Mouse (Mus musculus) v-Abl transformed pro-B cells (cell line): ENCODE data around the gene Naalad2.
"Not testable (repeated sequence)": the region's sequence is repeated elsewhere in the genome, so short reads cannot be mapped to it uniquely, and the experiment has no call there.

Experiments
- in situ Hi-C, 2 experiments: fragments of 400-800 bp; cut with MboI; formaldehyde crosslinking; loops; one replicate each; pipeline ENCODE4 v1.15.1; 2025; ENCODE audit not compliant: unreplicated experiment in 2 of 2

The Naalad2 gene

DNA sequence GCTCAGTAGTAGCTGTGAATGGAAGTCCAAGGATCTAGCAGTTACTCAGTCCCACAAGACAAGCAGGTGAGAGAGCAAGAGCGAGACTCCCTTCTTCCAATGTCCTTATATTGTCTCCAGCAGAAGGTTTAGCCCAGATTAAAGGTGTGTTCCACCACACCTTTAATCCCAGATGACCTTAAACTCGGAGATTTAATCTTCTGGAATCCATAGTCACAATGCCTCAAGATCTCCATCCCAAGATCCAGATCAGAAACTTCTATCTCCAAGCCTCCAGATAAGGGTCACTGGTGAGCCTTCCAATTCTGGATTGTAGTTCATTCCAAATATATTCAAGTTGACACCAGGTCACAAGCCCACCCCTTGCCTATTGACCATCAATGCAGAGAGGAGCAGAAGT lies at the start of gene Naalad2:
TSS of gene Naalad2 (minus strand) at position 101 of the 400 bp plus-strand sequence.
- in situ Hi-C loops: not testable (repeated sequence)

- in situ Hi-C loops: no loop called here
These were observed 28.9 kb upstream of the Naalad2 start for GRCm38 (mm10) chr9:18431687-18432086.

DNA sequence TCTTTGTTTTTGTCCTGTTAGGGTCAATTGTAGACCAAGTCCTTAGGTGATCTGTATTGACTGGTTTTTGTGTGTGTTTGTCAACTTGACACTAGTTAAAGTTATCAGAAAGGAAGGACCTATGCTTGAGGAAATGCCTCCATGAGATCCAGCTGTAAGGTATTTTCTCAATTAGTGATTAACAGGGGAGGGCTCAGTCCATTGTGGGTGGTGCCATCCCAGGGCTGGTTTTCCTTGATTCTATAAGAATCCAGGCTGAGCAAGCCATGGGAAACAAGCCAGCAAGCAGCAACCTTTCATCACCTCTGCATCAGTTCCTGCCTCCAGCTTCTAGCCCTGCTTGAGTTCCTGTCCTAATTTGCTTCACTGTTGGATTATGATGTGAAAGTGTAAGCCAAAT lies 27.6 kb upstream of the Naalad2 start, which contains the start of gene Mbd3l2:
TSS of gene Mbd3l2 (plus strand) at position 301 of the 400 bp plus-strand sequence.
- in situ Hi-C loops: no loop called here

- in situ Hi-C loops: not testable (repeated sequence)
These were observed 9.6 kb upstream of the Naalad2 start for GRCm38 (mm10) chr9:18412371-18412770.

- in situ Hi-C loops: no loop called here
These were observed 1.3 kb upstream of the Naalad2 start, which contains the start of gene Ubtfl1 for GRCm38 (mm10) chr9:18404118-18404517. Gene Ubtfl1 (plus strand): TSS chr9:18404418.

DNA sequence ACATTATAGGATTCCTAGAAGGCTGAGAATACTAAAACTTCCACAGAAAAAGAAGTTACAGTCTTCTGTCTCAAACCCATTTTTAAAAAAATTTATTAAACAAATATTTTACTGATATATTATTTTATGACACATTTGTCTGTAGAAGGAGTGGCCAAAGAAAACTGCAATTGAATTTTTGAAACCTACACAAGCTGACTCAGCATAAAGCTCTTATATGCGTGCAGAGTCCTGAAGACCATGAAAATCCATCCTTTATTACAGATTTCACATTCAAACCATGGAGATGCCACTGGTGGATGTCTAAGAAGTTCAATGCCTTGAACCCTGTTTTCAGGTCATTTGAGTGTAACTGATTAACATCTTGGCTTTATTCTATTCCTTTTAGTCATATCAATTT lies 3.2 kb downstream of the Naalad2 start:
- in situ Hi-C loops: no loop called here

- in situ Hi-C loops: no loop called here
These were observed 17.0 kb downstream of the Naalad2 start for GRCm38 (mm10) chr9:18385782-18386181.

- in situ Hi-C loops: not testable (repeated sequence)
These were observed 29.8 kb downstream of the Naalad2 start for GRCm38 (mm10) chr9:18373026-18373425.

DNA sequence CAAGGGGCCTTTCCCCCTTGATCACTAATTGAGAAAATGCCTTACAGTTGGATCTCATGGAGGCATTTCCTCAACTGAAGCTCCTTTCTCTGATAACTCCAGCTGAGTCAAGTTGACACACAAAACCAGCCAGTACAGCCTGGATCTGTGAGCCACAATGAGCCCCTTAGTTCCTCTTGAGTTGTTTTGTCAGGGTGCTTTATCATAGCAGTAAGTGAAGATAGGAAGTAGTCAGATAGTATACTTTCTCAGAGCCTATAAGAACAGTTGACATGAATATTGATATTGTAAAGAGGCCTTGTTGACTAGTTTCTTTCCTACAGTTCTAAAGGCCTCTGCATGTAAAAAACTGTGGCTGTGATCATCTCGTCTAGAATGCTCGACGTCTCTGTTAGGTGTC lies 82.8 kb downstream of the Naalad2 start:
- in situ Hi-C loops: loop anchor here in 1 of 2 experiments (25.0 kb wide), 1 partner anchor 1292 kb away; the partner anchor contains the start of gene Zfp317

GRCm38 (mm10) chr9:18298301-18298700 lies 104.5 kb downstream of the Naalad2 start:
- in situ Hi-C loops: no loop called here

GRCm38 (mm10) chr9:18293026-18293781 lies 109.6 kb downstream of the Naalad2 start:
- in situ Hi-C loops: no loop called here

- in situ Hi-C loops: no loop called here
These were observed 110.3 kb downstream of the Naalad2 start for GRCm38 (mm10) chr9:18292443-18292922.

GRCm38 (mm10) chr9:18291571-18292429 lies 111.0 kb downstream of the Naalad2 start, which contains the start of gene Chordc1:
Gene Chordc1 (plus strand): TSS chr9:18292125.
- in situ Hi-C loops: no loop called here

DNA sequence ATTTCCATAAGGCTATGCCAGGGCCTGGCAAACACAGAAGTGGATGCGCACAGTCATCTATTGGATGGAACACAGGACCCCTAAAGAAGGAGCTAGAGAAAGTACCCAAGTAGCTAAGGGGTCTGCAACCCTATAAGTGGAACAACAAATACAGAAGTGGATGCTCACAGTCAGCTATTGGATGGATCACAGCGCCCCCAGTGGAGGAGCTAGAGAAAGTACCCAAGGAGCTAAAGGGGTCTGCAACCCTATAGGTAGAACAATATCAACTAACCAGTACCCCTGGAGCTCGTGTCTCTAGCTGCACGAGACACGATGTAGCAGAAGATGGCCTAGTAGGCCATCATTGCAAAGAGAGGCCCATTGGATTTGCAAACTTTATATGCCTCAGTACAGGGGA lies 124.1 kb downstream of the Naalad2 start:
- in situ Hi-C loops: not testable (repeated sequence)

DNA sequence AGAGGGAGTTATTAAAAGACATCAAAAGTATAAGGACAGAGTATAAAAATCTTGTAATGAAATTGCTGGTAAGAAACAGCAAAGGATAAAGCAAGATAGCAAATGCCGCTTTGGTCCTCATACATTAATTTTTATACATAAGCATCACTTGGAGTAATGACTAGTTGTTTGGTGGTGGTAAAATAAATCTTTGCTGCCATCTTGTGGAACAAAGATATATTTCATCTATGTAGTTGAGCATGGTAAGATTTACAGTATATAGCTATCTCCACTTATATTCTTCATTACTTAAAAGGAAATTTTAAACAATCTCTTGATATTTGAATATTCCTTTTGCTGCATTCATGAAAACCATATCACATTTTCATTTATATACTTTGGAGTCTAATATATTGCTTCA lies 125.3 kb downstream of the Naalad2 start:
- in situ Hi-C loops: no loop called here

- in situ Hi-C loops: no loop called here
These were observed 126.0 kb downstream of the Naalad2 start for GRCm38 (mm10) chr9:18276844-18277243.

- in situ Hi-C loops: no loop called here
These were observed 126.9 kb downstream of the Naalad2 start for GRCm38 (mm10) chr9:18275901-18276300.
